Mouse (Mus musculus): ENCODE results near the gene Gm43638. TPM values are rescaled to one million over a fixed set of nuclear protein-coding genes. Genes with fewer than 3 reads are reported as not detected.
"Not testable (repeated sequence)": the region's sequence is repeated elsewhere in the genome, so short reads cannot be mapped to it uniquely, and the experiment has no call there.

Gene Gm43638
- not detected in 2 replicates for polyA plus RNA-seq (2014; fragmentation: Nextera tagmentation; extraction: Ambion mirVana)

GRCm38 (mm10) chr5:87486706-87487105 lies at the start of gene Gm43638:
Gene Gm43638 (minus strand): TSS chr5:87486806.
- not testable (repeated sequence) for H3K4me2 ChIP-seq (replicated peaks; ENCODE audit: low read depth, low read length); H3K9ac ChIP-seq (ENCODE audit: low read depth, low read length); H3K9me3 ChIP-seq (ENCODE audit: control insufficient read depth, low read length); H3K4me3 ChIP-seq (ENCODE audit: low read length); ATAC-seq (ENCODE audit: low FRiP score, low TSS enrichment); H3K27ac ChIP-seq (ENCODE audit: low read depth, low read length); H3K4me1 ChIP-seq (ENCODE audit: control insufficient read depth, insufficient read depth, low read length); H3K36me3 ChIP-seq (ENCODE audit: control insufficient read depth, insufficient read depth, low read length); H3K27me3 ChIP-seq (ENCODE audit: control insufficient read depth, insufficient read depth, low read length)
- WGBS: 88% methylated on average over 1 of the region's 1 CpGs

GRCm38 (mm10) chr5:87535994-87536644 lies 49.5 kb upstream of the Gm43638 start:
- ATAC-seq (ENCODE audit: low FRiP score, low TSS enrichment): peak; percentile 91
- no peaks in the 10 kb centered on the region for H3K9me3 ChIP-seq (ENCODE audit: control insufficient read depth, low read length)
- H3K36me3 ChIP-seq (ENCODE audit: control insufficient read depth, insufficient read depth, low read length): no peaks in the 10 kb centered on the region
- H3K27ac ChIP-seq (ENCODE audit: low read depth, low read length): peak overlapping the region; percentile 37; the same call in 1 of the 2 replicates
- H3K4me2 ChIP-seq (replicated peaks; ENCODE audit: low read depth, low read length): no peak overlapping the region
- WGBS: 38% methylated on average over 4 of the region's 4 CpGs
- no peak overlapping the region for H3K4me3 ChIP-seq (ENCODE audit: low read length)
- H3K27me3 ChIP-seq (ENCODE audit: control insufficient read depth, insufficient read depth, low read length): no peaks in the 10 kb centered on the region
- H3K4me1 ChIP-seq (ENCODE audit: control insufficient read depth, insufficient read depth, low read length): no peaks in the 10 kb centered on the region
- no peak overlapping the region for H3K9ac ChIP-seq (ENCODE audit: low read depth, low read length)

GRCm38 (mm10) chr5:87532288-87532687 lies 45.7 kb upstream of the Gm43638 start:
- Histone ChIP-seq H3K9ac (ENCODE audit: low read depth, low read length) (no peak overlapping the region), H3K4me2 (replicated peaks; ENCODE audit: low read depth, low read length) (no peak overlapping the region), H3K27ac (ENCODE audit: low read depth, low read length) (no peak overlapping the region), H3K4me1 (ENCODE audit: control insufficient read depth, insufficient read depth, low read length) (no peaks in the 10 kb centered on the region), H3K36me3 (ENCODE audit: control insufficient read depth, insufficient read depth, low read length) (no peaks in the 10 kb centered on the region), H3K4me3 (ENCODE audit: low read length) (no peak overlapping the region), H3K27me3 (ENCODE audit: control insufficient read depth, insufficient read depth, low read length) (no peaks in the 10 kb centered on the region), H3K9me3 (ENCODE audit: control insufficient read depth, low read length) (no peaks in the 10 kb centered on the region)
- no peak; the same call in 1 of the 2 replicates for ATAC-seq (ENCODE audit: low FRiP score, low TSS enrichment)
- WGBS: 58% methylated on average over 2 of the region's 2 CpGs

- H3K9me3 ChIP-seq (ENCODE audit: control insufficient read depth, low read length); H3K27me3 ChIP-seq (ENCODE audit: control insufficient read depth, insufficient read depth, low read length); H3K9ac ChIP-seq (ENCODE audit: low read depth, low read length); H3K4me1 ChIP-seq (ENCODE audit: control insufficient read depth, insufficient read depth, low read length); H3K27ac ChIP-seq (ENCODE audit: low read depth, low read length); H3K4me2 ChIP-seq (replicated peaks; ENCODE audit: low read depth, low read length); H3K4me3 ChIP-seq (ENCODE audit: low read length); ATAC-seq (ENCODE audit: low FRiP score, low TSS enrichment); H3K36me3 ChIP-seq (ENCODE audit: control insufficient read depth, insufficient read depth, low read length): not testable (repeated sequence)
- 83% methylated on average over 2 of the region's 2 CpGs for WGBS
Observed at GRCm38 (mm10) chr5:87523561-87523960, 37.0 kb upstream of the Gm43638 start.

- Histone ChIP-seq H3K4me2 (replicated peaks; ENCODE audit: low read depth, low read length) (no peak overlapping the region), H3K27ac (ENCODE audit: low read depth, low read length) (no peak overlapping the region), H3K4me3 (ENCODE audit: low read length) (no peak overlapping the region), H3K36me3 (ENCODE audit: control insufficient read depth, insufficient read depth, low read length) (no peaks in the 10 kb centered on the region), H3K9ac (ENCODE audit: low read depth, low read length) (no peak overlapping the region), H3K4me1 (ENCODE audit: control insufficient read depth, insufficient read depth, low read length) (no peaks in the 10 kb centered on the region), H3K27me3 (ENCODE audit: control insufficient read depth, insufficient read depth, low read length) (no peaks in the 10 kb centered on the region), H3K9me3 (ENCODE audit: control insufficient read depth, low read length) (no peaks in the 10 kb centered on the region)
- no peak for ATAC-seq (ENCODE audit: low FRiP score, low TSS enrichment)
- WGBS: 65% methylated on average over 4 of the region's 4 CpGs
Observed at GRCm38 (mm10) chr5:87505776-87506458, 19.3 kb upstream of the Gm43638 start.

- Histone ChIP-seq H3K4me2 (replicated peaks; ENCODE audit: low read depth, low read length) (no peak overlapping the region), H3K9ac (ENCODE audit: low read depth, low read length) (no peak overlapping the region), H3K4me1 (ENCODE audit: control insufficient read depth, insufficient read depth, low read length) (no peaks in the 10 kb centered on the region), H3K9me3 (ENCODE audit: control insufficient read depth, low read length) (no peaks in the 10 kb centered on the region), H3K4me3 (ENCODE audit: low read length) (no peak overlapping the region), H3K36me3 (ENCODE audit: control insufficient read depth, insufficient read depth, low read length) (no peaks in the 10 kb centered on the region), H3K27me3 (ENCODE audit: control insufficient read depth, insufficient read depth, low read length) (no peaks in the 10 kb centered on the region), H3K27ac (ENCODE audit: low read depth, low read length) (no peak overlapping the region)
- ATAC-seq (ENCODE audit: low FRiP score, low TSS enrichment): no peak
- WGBS: 62% methylated on average over 1 of the region's 1 CpGs
Observed at GRCm38 (mm10) chr5:87502687-87503086, 16.1 kb upstream of the Gm43638 start.

- Histone ChIP-seq H3K4me1 (ENCODE audit: control insufficient read depth, insufficient read depth, low read length) (no peaks in the 10 kb centered on the region), H3K4me3 (ENCODE audit: low read length) (no peak overlapping the region), H3K27me3 (ENCODE audit: control insufficient read depth, insufficient read depth, low read length) (no peaks in the 10 kb centered on the region), H3K4me2 (replicated peaks; ENCODE audit: low read depth, low read length) (no peak overlapping the region), H3K27ac (ENCODE audit: low read depth, low read length) (no peak overlapping the region), H3K9ac (ENCODE audit: low read depth, low read length) (no peak overlapping the region), H3K36me3 (ENCODE audit: control insufficient read depth, insufficient read depth, low read length) (no peaks in the 10 kb centered on the region), H3K9me3 (ENCODE audit: control insufficient read depth, low read length) (no peaks in the 10 kb centered on the region)
- ATAC-seq (ENCODE audit: low FRiP score, low TSS enrichment): no peak
Observed at GRCm38 (mm10) chr5:87499341-87499740, 12.7 kb upstream of the Gm43638 start.

GRCm38 (mm10) chr5:87498936-87499335 lies 12.3 kb upstream of the Gm43638 start:
- ATAC-seq (ENCODE audit: low FRiP score, low TSS enrichment): no peak
- Histone ChIP-seq H3K9ac (ENCODE audit: low read depth, low read length) (no peak overlapping the region), H3K27ac (ENCODE audit: low read depth, low read length) (no peak overlapping the region)

GRCm38 (mm10) chr5:87490771-87491170 lies 4.2 kb upstream of the Gm43638 start, which contains the start of gene Ugt2a1:
Gene Ugt2a1 (minus strand): TSS chr5:87490871.
- H3K36me3 ChIP-seq (ENCODE audit: control insufficient read depth, insufficient read depth, low read length): no peaks in the 10 kb centered on the region
- no peak within 1 kb of the TSS for H3K4me2 ChIP-seq (replicated peaks; ENCODE audit: low read depth, low read length)
- H3K27me3 ChIP-seq (ENCODE audit: control insufficient read depth, insufficient read depth, low read length): no peaks in the 10 kb centered on the region
- no peak within 1 kb of the TSS for H3K27ac ChIP-seq (ENCODE audit: low read depth, low read length)
- H3K4me3 ChIP-seq (ENCODE audit: low read length): no peak within 1 kb of the TSS
- H3K9ac ChIP-seq (ENCODE audit: low read depth, low read length): no peak within 1 kb of the TSS
- no peaks in the 10 kb centered on the region for H3K9me3 ChIP-seq (ENCODE audit: control insufficient read depth, low read length)
- no peak for ATAC-seq (ENCODE audit: low FRiP score, low TSS enrichment)
- H3K4me1 ChIP-seq (ENCODE audit: control insufficient read depth, insufficient read depth, low read length): no peaks in the 10 kb centered on the region
- WGBS: 96% methylated on average over 1 of the region's 1 CpGs

More at GRCm38 (mm10) chr5:87498936-87499335, 12.3 kb upstream of the Gm43638 start:
- H3K27me3 ChIP-seq (ENCODE audit: control insufficient read depth, insufficient read depth, low read length): no peaks in the 10 kb centered on the region
- H3K4me2 ChIP-seq (replicated peaks; ENCODE audit: low read depth, low read length): no peak overlapping the region
- no peak overlapping the region for H3K4me3 ChIP-seq (ENCODE audit: low read length)
- no peaks in the 10 kb centered on the region for H3K4me1 ChIP-seq (ENCODE audit: control insufficient read depth, insufficient read depth, low read length)
- H3K36me3 ChIP-seq (ENCODE audit: control insufficient read depth, insufficient read depth, low read length): no peaks in the 10 kb centered on the region
- no peaks in the 10 kb centered on the region for H3K9me3 ChIP-seq (ENCODE audit: control insufficient read depth, low read length)
